Mouse (Mus musculus) limb, embryonic 13.5 days (tissue): ENCODE data around the gene Anapc4. TPM values are rescaled to one million over a fixed set of nuclear protein-coding genes. Genes with fewer than 3 reads are reported as not detected.

Experiments
- ATAC-seq: fragments of 200-750 bp; cut with Nextera tagmentation; 2 replicates; pipeline ENCODE4 v1.8.0; 2017; ENCODE audit warnings: low read depth, moderate number of reproducible peaks, moderate TSS enrichment; ENCODE audit not compliant: low FRiP score
- H3K27ac ChIP-seq: fragments of 300-500 bp; sonication (generic); 2 replicates; pipeline ENCODE4 v1.5.1; 2015; ENCODE audit warnings: inconsistent platforms, mild to moderate bottlenecking, moderate library complexity
- H3K27me3 ChIP-seq: fragments of 300-500 bp; sonication (generic); 2 replicates; pipeline ENCODE4 v1.6.1; 2015; ENCODE audit warnings: mild to moderate bottlenecking, inconsistent platforms
- H3K36me3 ChIP-seq: fragments of 300-500 bp; sonication (generic); 2 replicates; pipeline ENCODE4 v1.6.1; 2015; ENCODE audit warnings: inconsistent platforms, mild to moderate bottlenecking, moderate library complexity
- H3K4me1 ChIP-seq: fragments of 300-500 bp; sonication (generic); 2 replicates; pipeline ENCODE4 v1.6.1; 2015; ENCODE audit warnings: inconsistent platforms
- H3K4me2 ChIP-seq: fragments of 300-500 bp; sonication (generic); replicated peaks from 2 replicates; pipeline ENCODE4 v1.6.1; 2015; ENCODE audit warnings: inconsistent platforms, mild to moderate bottlenecking, moderate library complexity
- H3K4me3 ChIP-seq: fragments of 300-500 bp; sonication (generic); 2 replicates; pipeline ENCODE4 v1.5.1; 2015; ENCODE audit warnings: moderate library complexity, mild to moderate bottlenecking, inconsistent platforms
- H3K9ac ChIP-seq: fragments of 300-500 bp; sonication (generic); 2 replicates; pipeline ENCODE4 v1.6.1; 2015; ENCODE audit warnings: mild to moderate bottlenecking, inconsistent platforms
- H3K9me3 ChIP-seq: fragments of 300-500 bp; sonication (generic); 2 replicates; pipeline ENCODE4 v1.6.1; 2016; ENCODE audit warnings: inconsistent platforms
- WGBS: fragments of 180-500 bp; shearing (Covaris S2); methylation state at CpG from one replicate; pipeline ENCODE4 v1.1.7; 2015; 5-methylcytosine and 5-hydroxymethylcytosine counted together
- polyA plus RNA-seq: library from polyadenylated mRNA; unstranded; fragments of >200 nt; fragmentation: Nextera tagmentation; extraction: Ambion mirVana; gene quantifications from 2 replicates; pipeline ENCODE4 v1.2.1, GENCODE M21; 2015

The Anapc4 gene
- polyA plus RNA-seq, 1 experiment from 2014 or later, result 128 TPM

DNA sequence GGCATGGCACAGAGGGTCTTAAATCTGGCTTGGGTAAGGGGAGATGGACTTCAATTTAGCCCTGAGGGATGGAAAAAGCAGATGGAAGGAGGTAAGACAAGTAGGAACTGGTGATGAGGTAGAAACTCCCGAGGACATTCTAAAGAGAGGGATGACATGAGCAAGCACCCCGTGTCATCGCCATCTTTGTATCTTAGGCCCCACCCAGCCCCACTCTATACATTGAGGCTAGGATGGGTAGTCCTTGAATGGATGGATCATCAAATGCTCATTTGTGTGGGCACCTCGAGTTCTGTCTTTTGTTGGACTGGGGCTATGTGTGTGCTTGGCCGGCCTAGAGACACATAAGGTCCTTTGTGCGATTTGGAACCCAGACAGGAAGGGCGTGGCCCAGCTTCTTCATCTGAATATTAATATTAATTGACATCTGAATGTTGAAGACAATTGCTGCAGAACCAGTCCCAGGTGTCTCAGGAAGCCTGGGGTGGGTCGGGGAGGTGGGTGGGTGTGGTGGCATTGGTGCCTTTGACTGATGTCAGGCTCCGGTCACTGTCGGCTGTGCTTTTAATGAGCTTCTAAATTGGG lies 77.6 kb downstream of the Anapc4 start:
- 90% methylated on average over 10 of the region's 10 CpGs for WGBS
- H3K9ac ChIP-seq, result no peak overlapping the region
- ATAC-seq, result no peak
- no peaks in the 10 kb centered on the region for H3K36me3 ChIP-seq
- H3K4me2 ChIP-seq, result no peak overlapping the region
- H3K27ac ChIP-seq, result no peak overlapping the region
- H3K9me3 ChIP-seq, result no peaks in the 10 kb centered on the region
- H3K4me3 ChIP-seq, result no peak overlapping the region
- peaks cover 4% of the 10 kb centered on the region; the same call in 1 of the 2 replicates for H3K4me1 ChIP-seq
- no peaks in the 10 kb centered on the region for H3K27me3 ChIP-seq

DNA sequence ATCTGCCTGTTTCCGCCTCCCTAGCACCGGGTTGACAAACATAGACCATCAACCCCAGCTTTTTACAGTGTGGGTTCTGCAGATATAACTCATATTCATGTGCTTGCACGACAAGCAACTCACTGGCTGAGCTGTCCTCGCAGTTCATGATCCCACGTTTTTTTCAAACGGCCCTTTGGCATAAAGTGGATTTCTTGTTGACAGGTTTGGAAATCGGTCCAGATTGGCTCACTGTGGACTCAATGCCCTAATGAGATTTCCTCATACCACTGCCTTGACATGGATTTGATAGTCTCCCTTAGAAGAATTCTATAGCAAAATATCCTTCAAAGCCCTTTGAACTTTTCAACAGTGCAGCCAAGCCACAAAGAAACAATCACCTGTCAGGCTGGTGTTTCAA lies 79.9 kb downstream of the Anapc4 start:
- no peak overlapping the region for H3K4me3 ChIP-seq
- H3K27ac ChIP-seq, result no peak overlapping the region
- WGBS, result 82% methylated on average over 7 of the region's 7 CpGs
- no peaks in the 10 kb centered on the region for H3K27me3 ChIP-seq
- no peak overlapping the region for H3K4me2 ChIP-seq
- no peak overlapping the region for H3K9ac ChIP-seq
- H3K36me3 ChIP-seq, result no peaks in the 10 kb centered on the region
- no peak for ATAC-seq
- peaks cover 4% of the 10 kb centered on the region; the same call in 1 of the 2 replicates for H3K4me1 ChIP-seq
- no peaks in the 10 kb centered on the region for H3K9me3 ChIP-seq

DNA sequence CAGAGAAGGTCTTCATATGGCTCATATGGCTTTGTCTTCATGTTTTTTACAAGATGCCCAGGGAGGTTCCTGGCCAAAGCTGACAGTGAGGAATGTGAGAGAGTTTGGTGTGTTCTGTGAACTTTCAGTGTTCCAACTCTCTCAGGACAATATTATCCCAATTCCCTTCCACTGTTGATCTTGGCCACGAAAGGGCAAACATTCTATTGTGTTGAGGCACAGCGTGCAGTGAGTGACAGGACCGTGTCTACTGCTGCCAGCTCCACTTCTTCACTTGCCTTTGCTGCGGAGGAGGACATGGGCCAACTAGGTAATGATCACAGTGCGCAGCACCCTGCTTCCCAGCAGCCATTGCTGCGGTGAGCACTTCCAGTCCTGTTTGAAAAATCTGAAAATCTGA lies 82.4 kb downstream of the Anapc4 start:
- H3K9ac ChIP-seq, result no peak overlapping the region
- H3K36me3 ChIP-seq, result no peaks in the 10 kb centered on the region
- peaks cover 4% of the 10 kb centered on the region; the same call in 1 of the 2 replicates for H3K4me1 ChIP-seq
- H3K27ac ChIP-seq, result no peak overlapping the region
- H3K9me3 ChIP-seq, result no peaks in the 10 kb centered on the region
- H3K4me3 ChIP-seq, result no peak overlapping the region
- ATAC-seq, result no peak
- no peaks in the 10 kb centered on the region for H3K27me3 ChIP-seq
- H3K4me2 ChIP-seq, result no peak overlapping the region
- WGBS, result 87% methylated on average over 6 of the region's 6 CpGs

Other genes with a start within 250 kb of the Anapc4 start
- gene Sepsecs, start 164.3 kb upstream of the Anapc4 start, polyA plus RNA-seq, result 7.7 and 8.4 TPM in 2 replicates
- gene Pi4k2b, start 92.4 kb upstream of the Anapc4 start, polyA plus RNA-seq, result 17.2 and 18.1 TPM in 2 replicates
- gene Zcchc4, start 58.6 kb upstream of the Anapc4 start, polyA plus RNA-seq, result 21.6 and 22.0 TPM in 2 replicates
- gene Slc34a2, start 204.1 kb downstream of the Anapc4 start, polyA plus RNA-seq, result 0.04 TPM in 1 of 2 replicates, not detected in the other